Mouse (Mus musculus): ENCODE results near the gene Nt5c3b. TPM values are rescaled to one million over a fixed set of nuclear protein-coding genes. Genes with fewer than 3 reads are reported as not detected.

Gene Nt5c3b
- 165 and 173 TPM in 2 replicates for polyA plus RNA-seq (2016; fragmentation: Nextera tagmentation; extraction: Ambion mirVana)

GRCm38 (mm10) chr11:100441797-100442196 is at the start of gene Nt5c3b, which contains the start of gene Klhl10:
Gene Nt5c3b (minus strand): TSS chr11:100441808.
Gene Klhl10 (plus strand): TSS chr11:100441917.
- no peaks in the 10 kb centered on the region; the same call in 1 of the 2 replicates for H3K9me3 ChIP-seq
- H3K36me3 ChIP-seq, result peaks cover 18% of the 10 kb centered on the region
- peak within 1 kb of the TSS; percentile 70 for H3K27ac ChIP-seq
- H3K9ac ChIP-seq, result peak within 1 kb of the TSS; percentile 93
- H3K4me2 ChIP-seq (replicated peaks), result peak within 1 kb of the TSS; percentile 60
- ATAC-seq (ENCODE audit: insufficient number of reproducible peaks, insufficient read depth, low FRiP score, low TSS enrichment), result no peak
- peak within 1 kb of the TSS; percentile 81 for H3K4me3 ChIP-seq
- WGBS, result 85% methylated on average over 8 of the region's 8 CpGs
- peaks cover 12% of the 10 kb centered on the region for H3K4me1 ChIP-seq
- no peaks in the 10 kb centered on the region for H3K27me3 ChIP-seq

GRCm38 (mm10) chr11:100490951-100491350 is 49.3 kb upstream of the Nt5c3b start:
- WGBS, result 92% methylated on average over 6 of the region's 6 CpGs
- Histone ChIP-seq H3K36me3 (peaks cover 92% of the 10 kb centered on the region), H3K27me3 (no peaks in the 10 kb centered on the region), H3K4me1 (no peaks in the 10 kb centered on the region), H3K9ac (no peak overlapping the region), H3K4me2 (replicated peaks) (no peak overlapping the region), H3K9me3 (no peaks in the 10 kb centered on the region), H3K4me3 (no peak overlapping the region), H3K27ac (no peak overlapping the region)
- ATAC-seq (ENCODE audit: insufficient number of reproducible peaks, insufficient read depth, low FRiP score, low TSS enrichment), result no peak

GRCm38 (mm10) chr11:100485801-100486538 is 44.4 kb upstream of the Nt5c3b start:
- Histone ChIP-seq H3K27ac (no peak overlapping the region), H3K4me3 (no peak overlapping the region), H3K36me3 (peaks cover 97% of the 10 kb centered on the region), H3K9ac (no peak overlapping the region), H3K27me3 (no peaks in the 10 kb centered on the region), H3K9me3 (no peaks in the 10 kb centered on the region), H3K4me2 (replicated peaks) (no peak overlapping the region), H3K4me1 (no peaks in the 10 kb centered on the region)
- WGBS, result 88% methylated on average over 8 of the region's 8 CpGs
- no peak for ATAC-seq (ENCODE audit: insufficient number of reproducible peaks, insufficient read depth, low FRiP score, low TSS enrichment)

DNA sequence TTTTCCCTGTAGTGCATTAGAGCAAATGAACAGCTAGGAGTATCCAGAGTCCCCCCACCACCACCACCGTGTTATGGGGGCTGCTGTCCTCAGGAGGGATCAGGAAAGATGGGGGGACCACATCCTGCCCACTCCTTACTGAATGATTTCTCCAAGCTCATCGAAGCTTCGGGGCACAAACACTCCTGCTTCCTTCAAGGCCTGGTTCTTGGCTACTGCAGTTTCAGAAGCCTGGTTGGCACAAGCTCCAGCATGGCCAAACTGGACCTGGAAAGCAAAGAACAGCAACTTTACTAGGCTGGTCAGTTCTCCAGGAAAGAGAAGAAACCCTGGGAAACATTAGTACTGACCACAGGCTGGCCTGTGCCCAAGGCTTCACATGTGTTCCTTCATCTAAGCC is 42.9 kb upstream of the Nt5c3b start:
- H3K27me3 ChIP-seq, result no peaks in the 10 kb centered on the region
- H3K4me1 ChIP-seq, result no peaks in the 10 kb centered on the region
- no peaks in the 10 kb centered on the region for H3K9me3 ChIP-seq
- no peak overlapping the region for H3K4me2 ChIP-seq (replicated peaks)
- H3K4me3 ChIP-seq, result no peak overlapping the region
- whole genome bisulfite sequencing, result 84% methylated on average over 3 of the region's 3 CpGs
- peaks cover 95% of the 10 kb centered on the region for H3K36me3 ChIP-seq
- H3K9ac ChIP-seq, result no peak overlapping the region
- ATAC-seq (ENCODE audit: insufficient number of reproducible peaks, insufficient read depth, low FRiP score, low TSS enrichment), result no peak
- H3K27ac ChIP-seq, result no peak overlapping the region

DNA sequence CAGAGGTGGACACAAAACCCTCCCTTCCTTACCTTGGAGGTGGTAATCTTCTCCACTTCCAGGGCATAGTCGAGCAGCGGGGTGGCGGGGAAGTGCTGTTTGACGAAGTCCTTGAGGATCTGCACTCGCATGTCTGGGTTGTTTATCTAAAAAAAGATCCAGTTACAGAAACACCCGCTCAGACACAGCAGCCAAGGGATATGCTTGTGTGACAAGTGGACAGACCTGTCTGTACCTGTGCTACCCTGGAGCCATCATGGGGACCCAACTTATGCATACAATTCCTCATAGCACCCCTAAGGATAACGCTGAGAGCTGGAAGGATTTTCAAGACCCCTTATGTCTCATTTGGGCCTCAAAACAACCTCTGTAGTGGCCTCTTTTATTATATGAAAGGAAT is 37.5 kb upstream of the Nt5c3b start:
- Histone ChIP-seq H3K9me3 (no peaks in the 10 kb centered on the region), H3K27me3 (no peaks in the 10 kb centered on the region), H3K9ac (no peak overlapping the region), H3K36me3 (peaks cover 82% of the 10 kb centered on the region), H3K4me2 (replicated peaks) (no peak overlapping the region), H3K4me1 (no peaks in the 10 kb centered on the region), H3K4me3 (no peak overlapping the region), H3K27ac (no peak overlapping the region)
- WGBS, result 79% methylated on average over 7 of the region's 7 CpGs
- ATAC-seq (ENCODE audit: insufficient number of reproducible peaks, insufficient read depth, low FRiP score, low TSS enrichment), result no peak

- Histone ChIP-seq H3K27ac (no peak overlapping the region), H3K36me3 (peaks cover 53% of the 10 kb centered on the region), H3K27me3 (no peaks in the 10 kb centered on the region), H3K9ac (no peak overlapping the region), H3K4me1 (peaks cover 4% of the 10 kb centered on the region), H3K4me3 (no peak overlapping the region), H3K4me2 (replicated peaks) (no peak overlapping the region), H3K9me3 (no peaks in the 10 kb centered on the region)
- WGBS, result 90% methylated on average over 5 of the region's 5 CpGs
- ATAC-seq (ENCODE audit: insufficient number of reproducible peaks, insufficient read depth, low FRiP score, low TSS enrichment), result no peak
Observed at GRCm38 (mm10) chr11:100476281-100476680, 34.7 kb upstream of the Nt5c3b start.

GRCm38 (mm10) chr11:100472935-100473295 is 31.3 kb upstream of the Nt5c3b start:
- 36% methylated on average over 5 of the region's 5 CpGs for WGBS
- Histone ChIP-seq H3K9me3 (no peaks in the 10 kb centered on the region), H3K4me3 (peak overlapping the region; percentile 97), H3K36me3 (peaks cover 20% of the 10 kb centered on the region), H3K4me2 (replicated peaks) (no peak overlapping the region), H3K9ac (no peak overlapping the region), H3K4me1 (peaks cover 16% of the 10 kb centered on the region), H3K27me3 (no peaks in the 10 kb centered on the region), H3K27ac (no peak overlapping the region)
- no peak for ATAC-seq (ENCODE audit: insufficient number of reproducible peaks, insufficient read depth, low FRiP score, low TSS enrichment)

- WGBS, result under 1% methylated on average over 83 of the region's 83 CpGs
Observed at GRCm38 (mm10) chr11:100472197-100472934, 30.8 kb upstream of the Nt5c3b start, which contains the start of gene Klhl11. Gene Klhl11 (minus strand): TSS chr11:100472741.

GRCm38 (mm10) chr11:100471352-100472196 is 30.0 kb upstream of the Nt5c3b start:
- Histone ChIP-seq H3K9me3 (no peaks in the 10 kb centered on the region), H3K9ac (peak overlapping the region; percentile 93), H3K27me3 (no peaks in the 10 kb centered on the region), H3K36me3 (peaks cover 17% of the 10 kb centered on the region; the same call in 1 of the 2 replicates), H3K27ac (peak overlapping the region; percentile 77; the same call in 1 of the 2 replicates), H3K4me2 (replicated peaks) (peak overlapping the region; percentile 94), H3K4me3 (peak overlapping the region; percentile 97), H3K4me1 (peaks cover 16% of the 10 kb centered on the region)
- no peak for ATAC-seq (ENCODE audit: insufficient number of reproducible peaks, insufficient read depth, low FRiP score, low TSS enrichment)
- 4% methylated on average over 30 of the region's 30 CpGs for WGBS

More at GRCm38 (mm10) chr11:100472197-100472934, 30.8 kb upstream of the Nt5c3b start, which contains the start of gene Klhl11:
- peak within 1 kb of the TSS; percentile 77 for H3K27ac ChIP-seq
- H3K9ac ChIP-seq, result peak within 1 kb of the TSS; percentile 93
- H3K4me1 ChIP-seq, result peaks cover 16% of the 10 kb centered on the region
- peak within 1 kb of the TSS; percentile 94 for H3K4me2 ChIP-seq (replicated peaks)
- no peaks in the 10 kb centered on the region for H3K9me3 ChIP-seq
- H3K27me3 ChIP-seq, result no peaks in the 10 kb centered on the region
- H3K36me3 ChIP-seq, result peaks cover 16% of the 10 kb centered on the region
- H3K4me3 ChIP-seq, result peak within 1 kb of the TSS; percentile 97
- ATAC-seq (ENCODE audit: insufficient number of reproducible peaks, insufficient read depth, low FRiP score, low TSS enrichment), result peak; percentile 70; the same call in 1 of the 2 replicates

DNA sequence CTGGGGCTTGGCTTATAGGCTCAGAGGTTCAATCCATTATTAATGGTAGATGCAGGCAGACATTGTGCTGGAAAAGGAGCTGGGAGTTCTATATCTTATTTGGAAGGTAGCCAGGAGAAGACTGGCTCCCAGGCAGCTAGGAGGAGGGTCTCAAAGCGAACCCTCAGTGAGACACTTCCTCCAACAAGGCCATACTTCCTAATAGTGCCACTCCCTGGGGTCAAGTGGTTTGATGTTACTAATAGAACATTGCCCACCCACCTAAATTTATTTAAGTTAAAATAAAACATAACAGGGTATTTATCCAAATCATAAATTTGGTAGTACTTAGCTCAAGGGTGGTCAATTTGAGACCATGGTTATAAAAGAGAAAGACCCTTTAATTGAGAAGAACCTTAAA is 24.2 kb upstream of the Nt5c3b start:
- 71% methylated on average over 1 of the region's 1 CpGs for WGBS
- no peaks in the 10 kb centered on the region for H3K9me3 ChIP-seq
- H3K4me1 ChIP-seq, result peaks cover 8% of the 10 kb centered on the region
- H3K27me3 ChIP-seq, result no peaks in the 10 kb centered on the region
- H3K4me2 ChIP-seq (replicated peaks), result no peak overlapping the region
- no peak for ATAC-seq (ENCODE audit: insufficient number of reproducible peaks, insufficient read depth, low FRiP score, low TSS enrichment)
- no peak overlapping the region for H3K27ac ChIP-seq
- H3K36me3 ChIP-seq, result peaks cover 35% of the 10 kb centered on the region
- no peak overlapping the region for H3K9ac ChIP-seq
- no peak overlapping the region for H3K4me3 ChIP-seq

DNA sequence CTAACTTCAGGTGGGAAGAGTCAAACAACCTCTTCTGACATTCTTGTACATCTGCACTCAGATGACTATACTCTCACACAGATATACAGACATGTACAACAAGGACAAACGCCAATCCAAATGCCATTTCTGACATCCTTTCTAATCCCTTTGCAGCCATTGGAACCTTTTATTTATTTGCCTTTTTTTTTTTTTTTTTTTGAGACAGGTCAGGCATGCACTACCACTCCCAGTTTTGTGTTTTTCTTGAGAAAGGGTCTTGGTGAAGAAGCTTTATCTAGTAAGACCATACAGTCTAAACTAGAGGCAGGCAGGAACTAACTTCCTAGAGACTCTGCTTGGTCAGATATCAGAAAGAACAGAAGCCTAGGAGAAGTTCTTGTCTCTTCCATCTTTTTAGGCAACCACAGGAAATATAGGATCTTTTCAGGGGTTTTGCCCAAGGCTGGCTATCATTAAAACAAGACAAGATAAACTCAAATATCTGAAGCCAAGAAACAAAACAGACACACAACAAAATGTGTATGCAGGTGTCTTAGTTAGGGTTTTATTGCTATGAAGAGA is 23.7 kb upstream of the Nt5c3b start:
- Histone ChIP-seq H3K4me1 (peaks cover 3% of the 10 kb centered on the region), H3K36me3 (peaks cover 35% of the 10 kb centered on the region), H3K27ac (no peak overlapping the region), H3K9ac (no peak overlapping the region), H3K27me3 (no peaks in the 10 kb centered on the region), H3K4me2 (replicated peaks) (no peak overlapping the region), H3K9me3 (no peaks in the 10 kb centered on the region), H3K4me3 (no peak overlapping the region)
- ATAC-seq (ENCODE audit: insufficient number of reproducible peaks, insufficient read depth, low FRiP score, low TSS enrichment), result no peak
- 79% methylated on average over 1 of the region's 1 CpGs for WGBS
